Mouse (Mus musculus) kidney, adult 2 months (tissue): ENCODE results near the gene Ulk3. TPM values are rescaled to one million over a fixed set of nuclear protein-coding genes. Genes with fewer than 3 reads are reported as not detected.
A peak's percentile ranks its signal among the peaks of the same experiment; 100 is the strongest.

Source experiments
- DNase-seq: peaks from one replicate; pipeline ENCODE4 v3.0.0; 2021
- H3K27ac ChIP-seq: fragments of 200-500 bp; 2 replicates; pipeline ENCODE4 v1.5.1; 2012; ENCODE audit warnings: low read depth, low read length, control low read depth, inconsistent platforms; ENCODE audit not compliant: insufficient read depth
- H3K27me3 ChIP-seq: fragments of 200-500 bp; replicated peaks from 2 replicates; pipeline ENCODE4 v1.6.1; 2012; ENCODE audit warnings: mild to moderate bottlenecking, moderate library complexity, low read length, inconsistent platforms; ENCODE audit not compliant: control insufficient read depth, insufficient read depth
- H3K36me3 ChIP-seq: fragments of 200-500 bp; 2 replicates; pipeline ENCODE4 v1.6.1; 2012; ENCODE audit warnings: mild to moderate bottlenecking, moderate library complexity, low read length, inconsistent platforms; ENCODE audit not compliant: control insufficient read depth, insufficient read depth
- H3K4me1 ChIP-seq: fragments of 200-500 bp; 2 replicates; pipeline ENCODE4 v1.6.1; 2011; ENCODE audit warnings: low read length; ENCODE audit not compliant: control insufficient read depth, insufficient read depth
- H3K4me3 ChIP-seq: fragments of 200-500 bp; 2 replicates; pipeline ENCODE4 v1.5.1; 2011; ENCODE audit warnings: mild to moderate bottlenecking, low read depth, low read length, control low read depth; ENCODE audit not compliant: insufficient read depth
- CTCF ChIP-seq: fragments of 200-500 bp; conservative IDR thresholded peaks from 2 replicates; pipeline ENCODE4 v1.5.1; 2011; ENCODE audit warnings: low read depth, mild to moderate bottlenecking, control low read depth, low read length, moderate library complexity, mixed read lengths; ENCODE audit not compliant: insufficient read depth, insufficient read length
- POLR2A ChIP-seq: fragments of 200-500 bp; IDR thresholded peaks from one replicate; pipeline ENCODE4 v1.6.1; 2011; ENCODE audit warnings: low read depth, low read length, control low read depth
- WGBS: fragments of 180-500 bp; shearing (Covaris S2); methylation state at CpG from one replicate; pipeline ENCODE4 v1.1.7; 2018; 5-methylcytosine and 5-hydroxymethylcytosine counted together
- polyA plus RNA-seq: library from polyadenylated mRNA; depleted of rRNA; stranded (reverse); fragments of >200 nt; gene quantifications from 2 replicates; pipeline ENCODE4 v1.2.3, GENCODE M21; 2012

The Ulk3 gene
- polyA plus RNA-seq, 1 experiment: 26.9 TPM

DNA sequence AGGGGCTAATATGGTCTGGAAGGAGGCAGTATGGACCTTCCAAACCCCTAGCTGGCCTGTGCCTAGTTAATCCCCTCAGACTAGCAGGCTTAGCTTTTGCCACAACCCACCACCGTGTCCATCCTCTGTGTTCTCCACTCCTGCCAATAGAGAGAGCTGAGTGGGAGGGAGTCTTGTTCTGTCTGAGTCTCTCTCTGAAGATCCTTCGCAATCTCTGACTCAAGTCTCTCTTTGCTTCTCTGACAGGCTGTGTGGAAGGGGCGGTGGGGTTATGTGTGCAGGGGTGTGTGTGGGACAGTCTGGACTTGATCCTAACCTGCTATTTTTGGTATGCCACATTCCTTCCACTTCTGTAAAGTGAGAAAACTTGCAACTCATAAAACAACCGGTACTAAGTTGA, 15.6 kb downstream of the Ulk3 start:
- DNase-seq: no peak
- WGBS: 82% methylated on average over 4 of the region's 4 CpGs
- TF ChIP-seq POLR2A (no peak), CTCF (no peak)
- H3K4me1 ChIP-seq: 0 out of 2 replicates have a peak, but pooled peaks cover 5% of the 10 kb centered on the region
- H3K36me3 ChIP-seq: no peaks in the 10 kb centered on the region
- H3K4me3 ChIP-seq: no peak overlapping the region
- H3K27me3 ChIP-seq: no peaks in the 10 kb centered on the region
- H3K27ac ChIP-seq: no peak overlapping the region

DNA sequence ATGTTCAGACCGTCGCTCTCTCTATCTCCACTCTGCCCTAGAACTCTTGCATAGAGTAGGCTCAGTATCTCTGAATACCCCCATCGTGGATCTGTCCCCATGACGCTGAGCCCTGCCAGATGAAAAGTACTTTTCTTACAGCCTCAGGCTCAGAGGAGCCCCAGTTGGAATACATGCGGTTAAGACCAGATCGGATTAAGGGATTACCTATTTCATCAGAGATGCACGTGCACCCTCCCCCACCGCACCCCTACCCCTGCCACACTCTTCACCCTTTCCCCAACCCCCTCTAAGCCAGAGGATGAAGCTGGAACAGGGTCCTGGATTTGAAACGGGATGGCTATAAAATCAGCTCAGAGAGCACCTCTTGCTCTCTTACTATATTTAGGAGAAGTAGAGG, 16.3 kb downstream of the Ulk3 start:
- TF ChIP-seq CTCF (no peak), POLR2A (no peak)
- Histone ChIP-seq H3K27me3 (no peaks in the 10 kb centered on the region), H3K27ac (no peak overlapping the region), H3K4me3 (no peak overlapping the region), H3K36me3 (no peaks in the 10 kb centered on the region), H3K4me1 (0 out of 2 replicates have a peak, but pooled peaks cover 5% of the 10 kb centered on the region)
- DNase-seq: no peak
- 23% methylated on average over 9 of the region's 9 CpGs for WGBS

DNA sequence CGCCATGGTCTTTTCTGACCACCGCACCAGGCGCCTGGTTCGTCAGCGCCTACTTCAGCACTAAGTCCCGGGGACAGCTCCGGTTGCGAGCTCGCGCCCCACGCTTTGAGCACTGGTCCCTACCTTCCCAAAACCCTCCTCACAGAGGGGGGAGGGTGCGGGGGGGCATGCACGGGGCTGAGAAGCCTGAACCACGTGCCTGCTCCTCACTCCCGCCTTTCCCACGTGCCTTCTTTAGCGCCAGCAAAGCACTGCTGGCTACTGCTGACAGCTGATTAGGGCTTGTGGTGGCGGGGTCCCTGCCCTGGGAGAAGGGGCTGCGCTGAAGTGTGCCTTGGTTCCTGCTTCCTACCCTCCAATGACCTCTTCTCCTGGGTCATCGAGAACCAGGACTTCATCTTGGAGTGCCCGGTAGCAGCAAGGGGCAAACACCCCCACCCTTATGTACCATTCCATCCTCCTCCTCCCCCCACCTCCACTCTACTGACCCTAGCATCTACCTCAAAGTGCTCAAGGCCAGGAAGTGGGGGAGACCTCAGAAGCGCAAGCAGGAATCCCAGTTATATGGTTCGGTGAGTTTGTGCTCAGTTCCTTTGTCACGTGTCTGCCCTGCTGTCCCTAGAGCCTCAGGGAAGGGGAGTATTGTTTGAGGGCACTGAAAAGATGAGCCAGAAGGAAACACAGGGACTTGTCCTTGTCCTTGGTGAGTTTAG, 17.0 kb downstream of the Ulk3 start, which contains the start of gene Cplx3:
Gene Cplx3, minus strand, starts transcription at position 143 of the 713 bp plus-strand sequence.
- H3K4me1 ChIP-seq: no peaks in the 10 kb centered on the region
- H3K27ac ChIP-seq: no peak within 1 kb of the TSS
- 5% methylated on average over 24 of the region's 24 CpGs for WGBS
- H3K4me3 ChIP-seq: no peak within 1 kb of the TSS
- peak; percentile 56 for DNase-seq
- TF ChIP-seq CTCF (no peak), POLR2A (no peak)
- no peaks in the 10 kb centered on the region for H3K27me3 ChIP-seq
- H3K36me3 ChIP-seq: no peaks in the 10 kb centered on the region

DNA sequence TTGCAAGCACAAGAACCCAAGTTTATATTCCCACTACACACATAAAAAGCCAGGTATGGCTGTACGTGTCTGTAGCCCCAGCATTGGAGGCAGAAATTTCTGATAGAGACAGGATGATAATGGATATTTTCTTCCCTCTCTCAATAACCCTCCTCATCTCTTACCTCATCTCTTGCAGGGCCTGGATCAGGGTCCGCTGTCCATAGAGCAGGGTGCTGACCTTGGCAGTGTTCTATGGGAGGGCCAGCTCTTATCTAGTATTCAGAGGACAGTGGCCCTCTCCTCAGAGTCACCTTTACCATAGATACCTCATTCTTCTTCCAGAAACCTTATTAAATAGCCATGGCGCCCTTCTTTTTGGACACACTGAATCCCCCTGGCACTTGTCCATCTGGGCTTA, 20.6 kb downstream of the Ulk3 start:
- no peak overlapping the region for H3K27ac ChIP-seq
- H3K4me3 ChIP-seq: no peak overlapping the region
- DNase-seq: no peak
- H3K27me3 ChIP-seq: no peaks in the 10 kb centered on the region
- no peaks in the 10 kb centered on the region for H3K4me1 ChIP-seq
- no peaks in the 10 kb centered on the region for H3K36me3 ChIP-seq
- TF ChIP-seq CTCF (no peak), POLR2A (no peak)
- 54% methylated on average over 3 of the region's 3 CpGs for WGBS

DNA sequence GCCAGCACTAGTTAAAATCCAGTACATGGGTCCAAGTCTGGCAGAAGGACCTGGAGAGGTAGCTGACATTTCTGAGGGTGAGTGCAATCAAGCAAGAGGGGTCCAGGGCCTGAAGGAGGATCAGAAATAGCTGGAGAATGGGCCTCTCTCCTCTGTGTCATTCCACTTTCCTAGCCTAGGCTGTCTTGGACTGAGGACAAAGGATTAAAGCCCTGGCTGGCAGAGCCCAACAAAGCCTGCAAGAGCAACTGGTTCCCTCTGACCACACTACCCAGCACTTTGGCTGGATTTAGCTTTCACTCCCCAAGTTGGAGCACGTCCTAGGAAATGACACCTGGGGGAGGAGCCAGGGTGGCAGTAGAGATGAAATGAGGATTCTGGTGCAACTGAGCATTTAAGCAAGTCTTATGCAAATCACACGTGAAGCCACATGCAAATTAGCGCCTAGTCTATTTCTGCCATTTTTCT, 21.1 kb downstream of the Ulk3 start:
- no peaks in the 10 kb centered on the region for H3K27me3 ChIP-seq
- no peaks in the 10 kb centered on the region for H3K4me1 ChIP-seq
- DNase-seq: no peak
- H3K27ac ChIP-seq: no peak overlapping the region
- H3K4me3 ChIP-seq: no peak overlapping the region
- WGBS: 45% methylated on average over 3 of the region's 3 CpGs
- no peaks in the 10 kb centered on the region for H3K36me3 ChIP-seq
- TF ChIP-seq POLR2A: no peak
- no peak for TF ChIP-seq CTCF

DNA sequence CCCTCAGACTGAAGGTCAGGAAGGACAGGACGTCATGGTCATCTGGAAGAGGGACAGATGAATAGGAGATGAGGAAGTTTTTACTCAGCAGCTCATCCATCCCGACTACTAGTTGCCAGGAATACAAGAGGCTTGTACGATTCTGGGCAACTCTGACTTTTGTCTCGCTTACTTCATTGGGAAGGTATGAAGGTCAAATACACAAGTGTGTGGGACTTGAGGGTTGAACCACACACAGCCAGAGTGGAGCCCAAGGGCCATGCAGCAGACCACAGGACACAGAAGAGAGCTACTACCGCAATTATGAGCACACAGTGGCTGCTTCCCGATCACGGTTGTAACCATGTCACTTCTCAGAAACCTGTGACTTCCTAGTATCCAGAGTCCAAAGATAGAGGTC, 23.3 kb downstream of the Ulk3 start:
- no peak for DNase-seq
- no peak overlapping the region for H3K4me3 ChIP-seq
- H3K4me1 ChIP-seq: no peaks in the 10 kb centered on the region
- 71% methylated on average over 7 of the region's 7 CpGs for WGBS
- H3K27me3 ChIP-seq: no peaks in the 10 kb centered on the region
- H3K27ac ChIP-seq: no peak overlapping the region
- TF ChIP-seq POLR2A (no peak), CTCF (no peak)
- H3K36me3 ChIP-seq: no peaks in the 10 kb centered on the region

DNA sequence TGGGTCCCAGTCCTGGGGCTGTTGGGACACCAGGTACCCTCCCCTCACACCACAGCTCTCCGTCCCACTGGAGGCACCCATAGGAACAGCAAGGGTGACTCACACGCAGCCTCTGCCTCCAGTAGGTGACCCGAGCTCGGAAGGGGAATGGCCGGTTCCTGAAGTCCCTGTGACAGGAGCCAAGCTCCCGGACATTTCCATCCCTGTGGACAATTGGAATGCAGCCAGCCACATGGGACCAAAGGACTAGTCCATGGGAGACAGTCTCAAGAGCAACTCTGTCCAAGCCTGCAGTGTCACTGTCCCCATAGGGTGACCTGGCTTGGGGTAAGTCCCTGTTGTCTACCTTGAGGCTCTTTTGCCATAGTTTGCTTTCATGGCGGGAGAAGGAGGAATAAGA, 24.7 kb downstream of the Ulk3 start:
- Histone ChIP-seq H3K4me3 (no peak overlapping the region), H3K36me3 (no peaks in the 10 kb centered on the region), H3K27me3 (no peaks in the 10 kb centered on the region), H3K4me1 (no peaks in the 10 kb centered on the region), H3K27ac (no peak overlapping the region)
- TF ChIP-seq CTCF: no peak
- 61% methylated on average over 7 of the region's 7 CpGs for WGBS
- peak; percentile 44 for DNase-seq
